Mouse (Mus musculus) frontal cortex, adult (tissue): Measurements from ENCODE around the gene AC140267.1.

Experiments
- ATAC-seq: cut with Nextera tagmentation; 2 replicates; pipeline ENCODE4 v1.9.2; 2017; ENCODE audit warnings: mild to moderate bottlenecking, moderate library complexity, mixed read lengths; ENCODE audit not compliant: low TSS enrichment

AC140267.1 gene

GRCm38 (mm10) chr15:80235535-80235934 lies at the start of gene AC140267.1:
Gene AC140267.1, plus strand, starts transcription at chr15:80235835.
- ATAC-seq: no peak

- ATAC-seq: no peak
Measured at GRCm38 (mm10) chr15:80188927-80189326, 46.7 kb upstream of the AC140267.1 start.

- ATAC-seq: no peak
Measured at GRCm38 (mm10) chr15:80190075-80190474, 45.6 kb upstream of the AC140267.1 start.

DNA sequence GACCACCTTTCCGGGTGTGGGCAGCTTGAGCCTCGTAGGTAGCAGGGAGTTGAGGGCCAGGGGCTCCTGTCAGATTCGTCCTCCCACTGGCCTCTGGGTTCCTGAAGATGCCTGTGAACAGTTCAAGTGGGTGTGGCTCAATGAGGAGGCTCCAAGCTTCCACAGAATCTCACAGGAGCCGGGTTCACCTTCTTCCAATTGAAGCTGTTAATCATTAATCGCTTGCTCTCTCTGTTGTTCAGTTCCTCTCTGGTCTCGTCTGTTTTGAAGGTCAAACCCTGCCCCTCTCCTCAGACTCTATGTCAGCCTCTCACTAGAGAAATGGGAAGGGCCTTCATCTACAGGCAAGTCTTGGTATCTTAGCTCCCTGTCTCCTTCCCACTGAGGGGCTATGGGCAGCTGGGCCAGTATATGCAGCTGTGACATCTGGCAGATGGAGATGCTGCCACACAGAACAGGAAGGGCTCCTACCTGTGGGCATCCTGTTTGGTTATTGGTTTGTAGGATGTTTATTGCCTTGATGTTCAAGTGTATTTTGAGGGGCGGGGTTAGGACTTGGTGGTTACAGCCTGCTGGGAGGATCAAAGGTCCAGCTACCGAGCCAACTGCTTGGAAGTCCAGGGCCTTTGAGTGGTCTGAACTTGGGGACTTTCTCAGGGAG lies 43.9 kb upstream of the AC140267.1 start:
- ATAC-seq: no peak

DNA sequence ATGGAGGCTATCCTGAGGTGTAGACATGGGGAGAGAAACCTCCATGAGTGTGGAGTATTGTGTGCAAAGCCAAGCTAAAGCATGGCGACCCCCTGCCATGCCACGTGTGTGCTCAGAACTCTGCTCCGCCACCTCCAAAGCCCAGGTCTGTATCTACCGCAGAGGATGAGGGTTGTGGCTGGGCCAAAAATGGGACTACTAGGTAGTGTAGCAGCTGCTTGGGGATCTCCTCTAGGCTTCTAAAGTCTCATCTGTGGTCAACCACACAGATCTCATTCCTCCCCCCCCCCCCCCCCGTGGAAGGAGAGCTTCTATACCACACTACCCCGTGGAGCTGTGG lies 43.4 kb upstream of the AC140267.1 start:
- no peak for ATAC-seq

DNA sequence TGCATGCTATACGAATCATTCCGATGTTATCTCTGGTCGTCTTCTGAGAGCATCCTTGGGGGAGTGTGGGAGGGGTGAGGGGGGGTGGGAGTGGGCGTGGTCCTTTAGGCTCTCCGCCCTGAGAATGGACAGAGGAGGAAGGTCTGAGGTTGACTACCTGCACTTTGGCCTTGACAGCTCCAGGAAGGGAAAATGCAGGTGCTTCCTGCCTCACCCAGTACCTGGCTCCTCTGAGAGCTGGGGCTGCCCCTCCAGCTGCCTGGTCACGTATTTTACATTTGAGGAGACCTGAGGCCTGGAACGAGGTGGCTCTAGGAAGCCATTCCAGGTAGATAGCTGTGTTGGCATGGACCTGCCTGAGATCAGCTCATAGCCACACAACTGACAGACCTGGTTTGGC lies 42.8 kb upstream of the AC140267.1 start:
- no peak for ATAC-seq

- no peak for ATAC-seq
Measured at GRCm38 (mm10) chr15:80199556-80199955, 36.1 kb upstream of the AC140267.1 start.

DNA sequence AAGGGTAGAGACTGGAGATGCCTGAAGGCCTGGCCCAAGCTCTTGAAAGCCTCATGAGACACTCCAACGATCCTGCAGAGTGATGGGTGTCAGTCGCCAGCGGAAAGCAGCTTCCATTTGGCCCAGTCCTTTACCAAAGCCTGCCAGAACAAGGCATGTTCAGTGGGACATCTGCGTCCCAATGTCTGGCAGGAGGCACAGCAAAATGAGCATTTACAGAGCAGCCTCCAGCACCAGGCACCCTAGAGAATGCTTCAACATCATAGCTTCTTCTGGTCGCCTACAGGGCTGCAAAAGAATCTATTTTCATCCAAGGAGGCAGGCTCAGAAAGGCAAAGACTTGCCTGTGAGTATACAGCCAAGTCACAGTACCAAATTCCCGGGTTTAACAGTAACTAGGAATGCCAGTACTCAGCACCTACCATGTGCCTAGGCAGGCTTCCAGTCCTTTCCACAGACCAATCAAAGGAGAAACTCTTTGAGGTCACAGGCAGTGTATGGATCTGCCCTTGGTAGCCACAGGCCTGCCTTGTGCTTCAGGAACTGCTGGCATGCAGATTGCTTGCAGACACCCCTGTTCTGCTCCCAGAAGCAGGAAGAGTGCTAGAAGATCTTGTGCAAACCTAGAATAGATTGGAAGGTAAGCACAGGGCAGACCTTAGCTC lies 33.4 kb upstream of the AC140267.1 start:
- peak; percentile 98 for ATAC-seq

- no peak for ATAC-seq
Measured at GRCm38 (mm10) chr15:80203406-80203805, 32.2 kb upstream of the AC140267.1 start.

DNA sequence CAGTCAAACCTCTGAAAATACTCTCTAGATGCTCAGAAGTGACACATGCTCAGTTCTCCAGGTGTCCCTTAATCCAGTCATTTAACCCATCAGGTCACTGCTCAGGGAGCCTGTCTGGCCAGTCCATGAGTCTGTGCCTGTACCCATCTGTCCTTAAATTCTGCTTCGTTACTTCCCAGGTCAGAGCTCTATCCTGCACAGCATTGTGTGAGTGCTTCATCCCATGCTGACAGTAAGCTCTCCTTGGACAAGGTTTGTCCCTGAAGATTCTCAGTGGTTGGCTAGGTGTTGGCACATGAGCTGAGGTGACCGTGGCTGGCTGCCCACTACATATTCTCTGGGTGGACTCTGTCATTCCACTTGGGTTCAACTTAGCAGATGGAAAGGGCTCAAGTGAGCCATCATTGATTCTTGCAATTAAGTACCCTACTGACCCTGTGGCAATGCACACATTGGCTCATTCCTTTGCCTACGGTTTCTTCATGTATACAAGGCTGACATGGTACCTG lies 29.5 kb upstream of the AC140267.1 start:
- no peak for ATAC-seq

DNA sequence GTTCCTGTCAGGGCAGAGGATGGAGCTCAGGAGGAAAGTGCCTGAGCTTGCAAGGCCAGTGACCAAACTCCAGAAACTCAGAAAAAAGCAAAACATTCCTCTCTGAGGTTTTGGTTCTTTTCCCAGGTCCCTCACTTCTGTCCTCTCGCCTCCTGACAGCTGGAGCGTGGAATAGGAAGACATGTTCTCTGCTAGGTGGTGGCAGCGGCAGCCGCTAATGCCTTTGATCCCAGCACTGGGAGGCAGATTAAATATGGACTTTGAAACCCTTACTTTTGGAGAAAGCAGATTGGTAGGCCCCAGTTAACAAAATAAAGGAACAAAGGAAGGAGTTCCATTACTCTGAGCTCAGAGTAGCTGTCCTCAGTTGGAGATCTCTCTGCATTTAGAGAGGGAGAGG lies 27.2 kb upstream of the AC140267.1 start:
- no peak for ATAC-seq

DNA sequence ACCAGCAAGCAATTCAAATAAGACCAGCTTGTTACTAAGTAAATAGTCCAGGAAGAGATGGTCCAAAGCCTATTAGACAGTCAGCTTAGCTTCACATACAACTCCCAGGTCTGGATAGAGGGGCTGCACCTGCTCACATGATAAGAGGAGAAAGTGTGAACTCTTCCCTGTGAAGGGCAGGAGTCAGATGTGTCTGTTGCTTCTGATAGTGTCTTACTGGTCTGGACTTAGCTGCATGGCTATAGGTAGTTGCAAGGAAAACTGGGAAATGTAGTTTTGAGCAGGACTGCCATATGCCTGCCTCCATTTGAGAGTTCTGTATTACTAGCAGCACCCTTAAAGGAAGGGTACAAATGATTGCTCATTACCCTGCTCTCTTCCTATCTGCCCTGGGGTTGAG lies 21.9 kb upstream of the AC140267.1 start:
- ATAC-seq: no peak

GRCm38 (mm10) chr15:80215716-80216479 lies 19.7 kb upstream of the AC140267.1 start:
- ATAC-seq: no peak

GRCm38 (mm10) chr15:80216480-80216820 lies 19.2 kb upstream of the AC140267.1 start:
- ATAC-seq: no peak

- no peak for ATAC-seq
Measured at GRCm38 (mm10) chr15:80217476-80217875, 18.2 kb upstream of the AC140267.1 start.

- ATAC-seq: no peak
Measured at GRCm38 (mm10) chr15:80219211-80219610, 16.4 kb upstream of the AC140267.1 start.

GRCm38 (mm10) chr15:80219705-80220657 lies 15.7 kb upstream of the AC140267.1 start:
- ATAC-seq: no peak

DNA sequence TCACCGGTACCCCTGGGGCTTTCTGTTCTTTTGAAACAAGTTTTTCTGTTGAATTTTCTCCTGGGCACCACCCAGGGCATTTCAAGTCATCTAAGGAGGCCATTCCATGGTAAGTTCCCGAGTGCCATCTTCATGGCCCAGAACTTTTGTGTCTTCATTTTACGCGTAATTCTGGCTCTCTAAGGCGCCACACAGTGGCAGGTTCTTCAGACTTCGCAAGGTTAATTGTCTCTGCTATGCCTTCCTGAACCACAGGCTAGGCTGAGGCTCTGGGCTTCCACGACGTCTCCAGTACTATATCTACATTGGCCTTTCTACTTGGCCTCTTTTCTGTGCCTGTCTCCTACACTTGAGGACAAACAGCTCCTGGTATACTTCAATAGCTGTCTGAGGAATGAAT lies 14.6 kb upstream of the AC140267.1 start:
- ATAC-seq: no peak

GRCm38 (mm10) chr15:80223751-80224150 lies 11.9 kb upstream of the AC140267.1 start:
- no peak for ATAC-seq

- peak; percentile 27; the same call in 1 of the 2 replicates for ATAC-seq
Measured at GRCm38 (mm10) chr15:80225208-80225607, 10.4 kb upstream of the AC140267.1 start.

GRCm38 (mm10) chr15:80225796-80226195 lies 9.8 kb upstream of the AC140267.1 start:
- ATAC-seq: no peak
